Mouse (Mus musculus) frontal cortex, postnatal 10 days (tissue): ENCODE measurements at regions not wholly inside any gene's neighbourhood (a gene's known extent, or its start where the extent isn't known, plus 50 kb on each side); places are given as distances from the start of the nearest gene placed in this dataset.
A peak's percentile ranks its signal among the peaks of the same experiment; 100 is the strongest.

Experiments
- DNase-seq, 2 experiments: peaks; one replicate each; pipeline ENCODE4 v3.0.0; 2022; ENCODE audit warnings: low spot score in 2 of 2, mixed read lengths in 1 of 2

DNA sequence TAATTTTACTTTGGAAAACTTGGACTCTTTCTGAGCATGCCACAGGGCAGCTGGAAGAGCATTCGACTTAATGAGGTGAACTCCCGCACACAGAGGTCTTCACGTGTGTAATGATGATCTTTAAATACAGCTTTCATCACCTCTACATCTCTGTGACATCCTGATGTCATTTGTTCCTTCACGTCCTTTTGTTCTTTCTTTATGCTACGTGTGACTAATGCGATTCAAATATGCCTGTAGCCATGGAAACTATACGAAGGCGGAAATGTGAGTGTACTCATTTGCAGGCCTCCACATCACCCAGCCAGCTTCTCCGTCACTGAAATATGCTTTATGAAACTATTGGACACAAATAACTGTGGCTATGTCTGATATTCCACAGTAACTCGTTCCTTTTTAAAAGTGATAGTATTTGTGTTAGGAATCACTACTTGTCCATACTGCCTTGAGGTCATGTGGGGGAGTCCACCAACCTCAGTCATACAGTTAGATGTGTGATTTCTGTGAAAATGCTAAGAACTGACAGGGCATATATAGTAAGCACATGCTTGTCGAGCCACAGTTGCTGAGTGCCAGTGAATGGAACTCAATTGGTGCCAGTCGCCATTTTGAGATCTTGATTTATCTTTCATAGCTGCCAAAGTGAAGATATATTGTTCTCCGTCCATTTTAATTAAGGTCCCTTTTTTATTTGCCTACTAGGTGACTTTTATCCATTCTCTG, 145.9 kb downstream of the Plk2 start:
- peak in 1 of 2 experiments; percentile 23 for DNase-seq

GRCm38 (mm10) chr13:110541288-110542148, 146.7 kb downstream of the Plk2 start:
- DNase-seq, result no peak

GRCm38 (mm10) chr13:110542303-110543065, 147.6 kb downstream of the Plk2 start:
- DNase-seq, result no peak

DNA sequence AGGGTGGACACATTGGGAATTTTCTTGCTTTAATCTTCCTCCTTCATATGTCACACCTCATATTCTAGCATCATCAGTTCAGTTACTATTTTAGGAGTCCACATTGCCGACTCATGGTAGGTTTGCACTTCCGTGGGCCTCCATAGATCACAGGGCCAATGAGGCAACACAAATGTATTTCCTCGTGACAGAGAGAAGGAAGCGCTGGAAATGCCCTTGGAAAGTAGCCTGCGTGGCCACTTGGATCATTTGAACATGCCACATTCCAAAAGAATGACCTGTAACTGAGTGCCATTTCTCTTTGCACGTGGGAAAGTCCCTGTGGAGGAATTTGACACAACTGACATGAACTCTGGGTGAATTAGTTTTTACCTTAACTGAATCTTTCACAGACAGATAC, 150.6 kb downstream of the Plk2 start:
- no peak for DNase-seq

GRCm38 (mm10) chr13:110555529-110556319, 160.9 kb downstream of the Plk2 start:
- no peak for DNase-seq

- DNase-seq, result no peak
These were observed 161.7 kb downstream of the Plk2 start for GRCm38 (mm10) chr13:110556355-110557095.

DNA sequence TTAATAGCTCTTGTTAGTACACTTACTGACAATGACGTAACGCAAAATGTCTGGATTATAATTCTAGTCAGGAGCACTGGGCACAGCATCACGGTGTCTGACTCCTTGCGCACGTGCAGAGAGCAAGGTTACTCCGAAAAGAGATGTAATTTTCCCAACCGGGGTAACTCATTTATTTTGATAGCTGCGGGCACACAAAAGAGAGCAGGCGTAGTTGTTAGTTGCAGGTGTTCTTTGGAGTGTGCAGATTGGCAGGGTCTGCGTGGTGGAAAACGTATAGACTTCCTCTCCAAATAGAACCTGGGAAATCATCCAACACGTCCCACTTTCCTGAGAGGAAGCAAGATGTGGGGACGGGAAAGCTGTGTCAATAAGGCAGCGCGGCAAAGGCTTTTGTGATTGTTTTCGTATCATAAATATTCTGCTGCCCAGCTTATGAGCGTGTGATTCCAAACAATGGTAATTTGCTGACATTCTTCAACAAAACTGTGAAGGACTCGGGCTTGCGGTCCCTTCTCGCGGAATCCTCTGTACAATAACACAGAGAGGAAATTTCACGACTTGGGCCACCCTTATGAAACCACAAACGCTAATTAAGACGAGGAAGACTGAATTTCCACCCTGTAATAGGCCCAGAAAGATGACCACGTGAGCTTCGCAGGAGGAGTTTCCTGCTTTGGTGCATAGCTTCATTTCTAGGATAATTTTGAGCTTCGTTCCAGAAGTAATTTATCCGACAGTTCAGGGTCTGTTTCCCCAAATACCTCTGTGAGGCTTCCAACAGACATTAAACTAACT, 163.3 kb downstream of the Plk2 start:
- DNase-seq, result peak in 1 of 2 experiments; percentile 17

DNA sequence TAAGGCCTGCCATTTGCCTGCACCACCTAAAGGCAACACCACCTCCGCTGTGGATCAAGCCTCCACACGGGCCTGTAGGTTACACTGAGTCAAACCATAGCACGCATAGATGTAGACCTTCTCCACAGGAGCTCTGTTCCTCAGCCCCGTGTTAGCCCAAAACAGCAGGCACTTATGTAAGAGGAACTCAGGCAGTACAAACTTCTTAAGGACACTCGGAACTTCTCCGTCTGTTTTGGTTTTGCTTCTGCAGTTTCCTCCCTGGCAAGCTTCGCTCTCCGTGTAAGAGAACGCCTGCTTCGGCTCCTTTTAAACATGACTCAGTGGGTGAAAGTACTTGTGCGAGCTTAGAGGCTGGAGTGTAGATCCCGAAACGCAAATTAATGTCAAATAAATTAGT, 165.7 kb downstream of the Plk2 start:
- peak in 1 of 2 experiments; percentile 14 for DNase-seq

GRCm38 (mm10) chr13:110562499-110562898, 167.7 kb downstream of the Plk2 start:
- no peak for DNase-seq

DNA sequence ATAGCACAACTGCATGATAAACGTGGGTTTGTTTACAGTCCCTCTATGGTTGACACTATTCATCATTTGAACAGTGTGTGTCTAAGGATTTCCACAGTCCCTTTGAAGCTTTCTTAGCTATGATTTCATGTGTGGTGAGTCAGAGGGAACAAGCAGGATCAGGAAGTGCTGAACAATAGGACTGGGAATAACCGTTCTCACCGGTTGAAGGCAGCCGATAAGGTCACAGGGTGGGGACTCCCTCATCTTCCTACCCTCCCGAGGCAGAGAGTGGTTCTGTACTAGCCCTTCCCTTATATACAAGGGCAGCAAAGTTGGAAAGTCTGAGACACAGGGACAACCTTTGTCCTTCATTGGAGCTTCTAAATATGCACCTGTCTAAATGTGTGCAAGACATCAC, 168.1 kb downstream of the Plk2 start:
- DNase-seq, result no peak

GRCm38 (mm10) chr13:110563967-110564366, 169.1 kb downstream of the Plk2 start:
- no peak for DNase-seq

DNA sequence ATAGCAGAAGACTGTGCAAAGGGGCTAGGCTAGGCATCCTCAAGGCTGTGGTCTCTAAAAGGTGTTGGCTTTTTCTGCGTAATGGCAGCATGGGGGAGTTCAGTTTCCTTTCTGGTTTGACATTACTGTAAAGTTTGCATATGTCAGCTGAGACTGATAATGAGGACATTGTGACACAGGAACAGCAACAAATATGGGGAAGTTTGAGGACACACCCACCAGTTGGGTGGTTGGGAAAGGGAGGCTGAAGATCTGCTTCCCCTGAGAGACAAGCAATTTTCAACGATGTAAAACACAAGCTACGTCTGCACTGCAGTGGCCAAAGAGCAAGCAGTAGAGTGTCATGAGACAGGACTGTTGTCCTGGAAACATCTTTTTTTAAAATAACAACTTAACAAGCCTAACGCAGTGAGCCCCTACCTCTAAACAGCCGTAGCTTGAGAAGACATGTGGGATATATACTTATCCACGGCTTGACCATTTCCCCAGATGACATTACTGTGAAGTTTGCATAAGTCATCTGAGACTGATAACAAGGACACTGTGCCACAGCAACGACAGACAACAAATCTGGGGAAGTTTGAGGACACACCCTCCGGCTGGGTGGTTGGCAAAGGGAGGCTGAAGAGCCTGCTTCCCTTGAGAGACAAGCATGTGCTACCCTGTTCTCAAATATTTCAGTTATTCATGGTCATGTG, 173.8 kb downstream of the Plk2 start:
- DNase-seq, result no peak

- no peak for DNase-seq
These were observed 174.3 kb downstream of the Plk2 start for GRCm38 (mm10) chr13:110569180-110569512.

GRCm38 (mm10) chr13:110570386-110570785, 175.5 kb downstream of the Plk2 start:
- no peak for DNase-seq

DNA sequence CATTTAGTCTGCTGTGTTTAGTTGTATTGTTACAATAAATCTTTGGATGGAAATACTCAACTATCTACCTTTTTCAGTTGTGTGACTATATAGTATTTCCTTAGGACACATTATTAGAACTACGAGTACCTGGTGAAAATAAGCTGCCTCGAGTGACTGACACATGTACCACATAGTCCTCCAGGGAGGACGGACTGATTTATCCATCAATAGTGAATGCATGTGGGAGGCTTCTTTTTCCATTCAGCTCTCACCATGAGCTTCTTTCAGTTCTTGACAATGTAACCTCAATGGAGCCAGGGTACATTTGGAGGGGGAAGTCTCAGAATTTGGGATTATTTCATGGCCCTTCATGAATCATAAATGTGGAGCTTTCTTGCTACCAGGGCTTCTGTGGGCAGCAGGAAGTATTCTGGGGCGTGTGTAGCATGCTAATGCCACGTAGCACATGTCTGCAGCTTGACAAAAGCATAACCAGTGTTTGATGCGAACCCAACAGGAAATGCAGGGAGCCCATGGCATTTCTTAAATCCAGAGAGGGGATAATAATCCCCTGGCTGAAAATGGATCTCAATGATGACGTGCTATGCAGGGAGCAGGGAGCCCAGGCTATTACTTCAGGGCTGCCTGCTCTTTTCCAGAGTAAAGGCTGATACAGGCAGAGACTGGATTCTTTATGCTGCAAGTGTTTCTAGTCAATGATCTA, 178.7 kb downstream of the Plk2 start:
- peak in 1 of 2 experiments; percentile 14 for DNase-seq

- DNase-seq, result no peak
These were observed 180.1 kb downstream of the Plk2 start for GRCm38 (mm10) chr13:110574764-110575471.

GRCm38 (mm10) chr13:110578159-110578558, 183.3 kb downstream of the Plk2 start:
- no peak for DNase-seq

DNA sequence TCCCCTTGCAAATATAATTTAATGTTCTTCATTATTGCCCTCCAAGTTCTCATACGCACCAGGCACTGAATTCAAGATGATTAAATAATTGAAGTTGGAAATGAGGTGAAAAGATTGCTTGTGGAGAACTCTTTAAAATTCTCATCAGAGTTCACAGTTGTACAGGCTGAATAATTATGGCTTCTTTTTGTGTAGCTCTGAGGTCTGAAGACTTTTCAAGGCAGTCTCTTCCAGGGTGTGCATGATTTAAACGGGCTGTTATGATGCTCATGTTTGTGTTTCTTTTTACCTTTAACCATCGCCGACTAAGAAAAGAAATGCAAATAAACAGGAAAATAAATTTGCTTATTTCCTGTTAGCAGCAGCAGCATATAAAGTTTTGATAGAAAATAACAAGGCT, 185.3 kb downstream of the Plk2 start:
- no peak for DNase-seq
